Mouse (Mus musculus) ES-E14 (cell line): ENCODE measurements around the gene Slc35e1.

Experiments
- CHD2 ChIP-seq: IDR thresholded peaks from 2 replicates; pipeline ENCODE4 v1.6.1; 2014; ENCODE audit warnings: mild to moderate bottlenecking, low read depth, low read length, inconsistent platforms
- ZC3H11A ChIP-seq: IDR thresholded peaks from 2 replicates; pipeline ENCODE4 v1.6.1; 2012; ENCODE audit warnings: low read depth, mild to moderate bottlenecking, inconsistent platforms, low read length, borderline replicate concordance
- ZNF384 ChIP-seq: IDR thresholded peaks from 2 replicates; pipeline ENCODE4 v1.6.1; 2012; ENCODE audit warnings: low read depth, low read length, inconsistent platforms

DNA sequence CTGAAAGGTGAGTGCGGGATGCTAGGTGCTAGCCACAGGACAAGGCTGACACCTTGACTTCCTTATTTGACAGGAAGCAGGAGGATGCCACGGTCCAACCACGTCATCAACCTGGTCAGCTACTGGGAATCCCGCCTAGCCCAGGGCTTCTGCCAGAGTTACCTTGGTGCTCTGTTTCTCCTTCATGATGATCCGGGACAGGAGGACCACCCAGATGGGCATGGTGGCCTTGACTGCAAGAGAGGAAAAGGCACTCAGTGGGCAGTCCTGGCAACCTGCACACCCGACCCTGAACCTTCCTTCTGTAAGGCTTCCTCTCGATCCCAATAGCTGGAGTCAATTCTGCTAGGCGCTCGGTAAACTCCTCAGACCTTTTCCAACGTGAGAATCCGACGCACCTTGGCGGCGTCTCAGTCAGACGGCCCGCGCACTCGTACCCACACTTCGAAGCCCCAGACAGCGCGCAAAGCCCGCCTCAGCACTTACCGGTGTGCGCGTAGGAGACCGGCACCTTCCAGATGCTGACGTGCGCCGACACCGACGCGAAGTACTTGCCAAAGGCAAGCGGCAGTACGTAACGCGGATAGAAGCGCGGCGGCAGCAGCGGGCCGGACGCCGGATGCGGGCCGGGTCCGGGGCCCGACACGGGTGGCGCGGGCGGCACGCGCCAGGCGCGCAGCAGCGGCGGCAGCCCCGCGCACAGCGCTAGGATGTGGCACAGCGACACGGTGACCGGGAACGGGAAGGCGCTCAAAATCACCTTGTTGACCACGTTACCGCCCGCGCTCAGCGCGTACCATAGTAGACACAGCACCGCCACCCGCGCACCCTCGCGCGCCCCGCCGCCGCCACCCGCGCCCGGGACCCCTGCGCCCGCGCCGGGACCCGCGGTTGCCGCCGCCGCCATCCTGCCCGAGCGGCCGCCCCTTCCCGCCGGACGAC lies at the start of gene Slc35e1:
- no peak for TF ChIP-seq ZNF384
- TF ChIP-seq CHD2, result no peak
- no peak for TF ChIP-seq ZC3H11A
